Mouse (Mus musculus): ENCODE measurements around the gene Ncmap. TPM values are rescaled to one million over a fixed set of nuclear protein-coding genes. Genes with fewer than 3 reads are reported as not detected.

The Ncmap gene
- polyA plus RNA-seq, 1 experiment from 2014 or later: 11.0 TPM

GRCm38 (mm10) chr4:135335327-135336022, 62.6 kb downstream of the Ncmap start:
- WGBS: 86% methylated on average over 9 of the region's 9 CpGs
- Histone ChIP-seq H3K27me3 (no peaks in the 10 kb centered on the region), H3K4me3 (no peak overlapping the region), H3K9me3 (no peaks in the 10 kb centered on the region), H3K4me1 (no peaks in the 10 kb centered on the region), H3K4me2 (no peak overlapping the region), H3K9ac (no peak overlapping the region), H3K36me3 (peaks cover 93% of the 10 kb centered on the region), H3K27ac (no peak overlapping the region)
- no peak for ATAC-seq (ENCODE audit: insufficient number of reproducible peaks, low FRiP score, low TSS enrichment, low read depth)

DNA sequence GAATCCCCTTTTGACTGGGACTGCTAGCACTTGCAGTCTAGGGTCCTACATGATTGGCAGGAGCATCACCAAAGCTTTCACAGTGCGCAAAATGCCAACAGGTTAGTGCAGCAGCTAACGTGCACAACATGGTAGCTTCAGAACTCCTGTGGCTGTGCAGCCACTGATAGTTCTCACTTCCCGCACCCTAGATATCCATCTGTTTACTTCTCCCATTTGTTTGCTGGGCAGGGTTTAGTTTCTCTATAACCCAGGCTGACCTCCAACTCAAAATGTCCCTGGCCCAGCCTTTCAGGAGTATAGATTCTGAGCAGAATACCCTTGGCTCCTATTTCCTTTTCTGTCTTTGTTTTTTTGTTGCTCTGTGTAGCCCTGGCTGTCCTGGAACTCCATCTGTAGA, 71.6 kb downstream of the Ncmap start:
- no peak for ATAC-seq (ENCODE audit: insufficient number of reproducible peaks, low FRiP score, low TSS enrichment, low read depth)
- no peaks in the 10 kb centered on the region for H3K4me1 ChIP-seq
- 87% methylated on average over 3 of the region's 3 CpGs for whole genome bisulfite sequencing

DNA sequence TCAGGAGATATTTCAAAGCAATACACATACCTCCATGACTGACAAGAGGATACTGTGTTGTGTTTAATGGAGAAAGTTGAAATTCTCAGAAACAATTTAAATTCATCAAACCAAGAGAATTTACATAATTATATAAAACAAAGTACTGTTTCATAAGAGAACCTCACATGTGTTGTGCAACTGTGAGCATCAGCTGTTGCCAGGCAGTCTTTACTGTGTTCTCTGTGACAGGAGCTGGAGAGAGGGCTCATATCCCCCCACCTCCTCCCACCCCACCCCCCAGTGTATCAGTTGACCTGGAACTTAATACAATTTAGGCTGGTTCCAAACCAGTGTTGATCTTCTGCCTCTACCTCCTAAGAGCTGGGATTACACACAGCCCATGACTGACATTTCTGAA, 72.0 kb downstream of the Ncmap start:
- peaks cover 92% of the 10 kb centered on the region for H3K36me3 ChIP-seq
- no peaks in the 10 kb centered on the region for H3K27me3 ChIP-seq
- no peaks in the 10 kb centered on the region for H3K4me1 ChIP-seq
- no peak overlapping the region for H3K4me3 ChIP-seq
- no peak overlapping the region for H3K4me2 ChIP-seq
- no peak for ATAC-seq (ENCODE audit: insufficient number of reproducible peaks, low FRiP score, low TSS enrichment, low read depth)
- H3K9me3 ChIP-seq: no peaks in the 10 kb centered on the region
- no peak overlapping the region for H3K27ac ChIP-seq
- H3K9ac ChIP-seq: no peak overlapping the region

More for the DNA sequence above, 71.6 kb downstream of the Ncmap start:
- no peak overlapping the region for H3K4me3 ChIP-seq
- no peak overlapping the region for H3K27ac ChIP-seq
- peaks cover 92% of the 10 kb centered on the region for H3K36me3 ChIP-seq
- no peaks in the 10 kb centered on the region for H3K9me3 ChIP-seq
- no peaks in the 10 kb centered on the region for H3K27me3 ChIP-seq
- H3K4me2 ChIP-seq: no peak overlapping the region
- no peak overlapping the region for H3K9ac ChIP-seq

DNA sequence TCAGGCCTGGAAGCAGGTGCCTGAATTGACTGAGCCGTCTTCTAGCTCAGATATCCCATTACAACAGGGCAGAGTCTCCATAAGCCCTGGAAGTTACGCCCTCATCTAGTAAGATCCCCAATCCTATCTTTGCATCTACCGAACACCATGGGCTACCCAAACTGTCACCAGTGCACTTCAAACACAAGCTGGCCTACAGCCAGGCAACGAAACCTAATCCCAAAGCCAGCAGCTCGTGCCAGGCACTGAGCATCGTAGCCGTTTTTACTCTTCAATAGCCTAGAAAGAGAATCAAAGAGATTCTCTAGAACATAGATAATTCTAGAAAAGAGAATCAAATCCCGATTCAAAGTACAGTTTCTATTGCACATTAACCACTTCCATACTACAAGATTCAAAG, 75.0 kb downstream of the Ncmap start:
- no peak overlapping the region for H3K4me3 ChIP-seq
- H3K9ac ChIP-seq: no peak overlapping the region
- no peaks in the 10 kb centered on the region for H3K4me1 ChIP-seq
- WGBS: 82% methylated on average over 8 of the region's 8 CpGs
- ATAC-seq (ENCODE audit: insufficient number of reproducible peaks, low FRiP score, low TSS enrichment, low read depth): no peak
- peaks cover 92% of the 10 kb centered on the region for H3K36me3 ChIP-seq
- no peak overlapping the region for H3K27ac ChIP-seq
- no peak overlapping the region for H3K4me2 ChIP-seq
- no peaks in the 10 kb centered on the region for H3K27me3 ChIP-seq
- no peaks in the 10 kb centered on the region for H3K9me3 ChIP-seq

MicroRNAs within 50 kb of the gene (microRNA counts, 519-probe panel; counts per million panel counts)
- microRNA mmu-miR-700: 993 counts per million, percentile 4 among the panel's probes with 10 or more counts

Small RNAs within 50 kb of the gene (microRNA-seq; reads per million reads assigned to microRNA genes)
- 159 reads per million, percentile 54 among the genes with 10 or more reads in this experiment for gene Mir700

Other genes with a start within 250 kb of the Ncmap start
- gene Clic4, start 125.4 kb downstream of the Ncmap start, polyA plus RNA-seq (2015; fragmentation: Nextera tagmentation; extraction: Ambion mirVana): 117 and 133 TPM in 2 replicates
- 207 and 214 TPM in 2 replicates for gene Srrm1, start 44.9 kb downstream of the Ncmap start, polyA plus RNA-seq (2015; fragmentation: Nextera tagmentation; extraction: Ambion mirVana)
- 16.6 and 16.8 TPM in 2 replicates for gene Rcan3, start 35.6 kb upstream of the Ncmap start, polyA plus RNA-seq (2015; fragmentation: Nextera tagmentation; extraction: Ambion mirVana)
- 0.12 and 0.31 TPM in 2 replicates for gene Stpg1, start 96.6 kb upstream of the Ncmap start, polyA plus RNA-seq (2015; fragmentation: Nextera tagmentation; extraction: Ambion mirVana)
- 2.3 and 2.4 TPM in 2 replicates for gene Nipal3, start 96.8 kb upstream of the Ncmap start, polyA plus RNA-seq (2015; fragmentation: Nextera tagmentation; extraction: Ambion mirVana)
- gene Grhl3, start 175.4 kb upstream of the Ncmap start, polyA plus RNA-seq (2015; fragmentation: Nextera tagmentation; extraction: Ambion mirVana): 56.8 and 59.4 TPM in 2 replicates

All from limb, embryonic 15.5 days (tissue).